ENCODE assay signal across 8 mouse cellular contexts in genomic region chr14:75753991-75754817, GRCm38 (mm10). TPM values are rescaled to one million over a fixed set of nuclear protein-coding genes. Genes with fewer than 3 reads are reported as not detected.
DNase-seq lines count a peak whose midpoint lies in the region; ATAC-seq and TF ChIP-seq lines count a peak whose summit lies in the region.

Gene Cog3 (minus strand): TSS chr14:75754517.

- peak; percentile 59 for TF ChIP-seq CTCF in lung, postnatal 0 days (IDR thresholded peaks at IDR 0.05)

- 0 out of 2 replicates have a peak, but pooled peaks cover 3% of the 10 kb centered on the region for H3K36me3 ChIP-seq in hindbrain, embryonic 10.5 days
- H3K36me3 ChIP-seq in lung, postnatal 0 days (ENCODE audit: insufficient read depth, low read length): no peaks in the 10 kb centered on the region

- H3K9me3 ChIP-seq in hindbrain, embryonic 10.5 days: no peaks in the 10 kb centered on the region
- no peaks in the 10 kb centered on the region for H3K9me3 ChIP-seq in lung, postnatal 0 days (ENCODE audit: low read length)

- peak; percentile 73 for TF ChIP-seq EP300 in lung, postnatal 0 days (IDR thresholded peaks at IDR 0.05)

- peak within 1 kb of the TSS; percentile 66 for H3K4me2 ChIP-seq in lung, postnatal 0 days (replicated peaks; ENCODE audit: low read depth, low read length)

- peak within 1 kb of the TSS; percentile 99 for H3K4me3 ChIP-seq in hindbrain, embryonic 10.5 days
- peak within 1 kb of the TSS; percentile 92 for H3K4me3 ChIP-seq in lung, postnatal 0 days (ENCODE audit: low read depth, low read length)

- peak within 1 kb of the TSS; percentile 87 for H3K9ac ChIP-seq in lung, postnatal 0 days (replicated peaks; ENCODE audit: low read depth)

- peaks cover 28% of the 10 kb centered on the region for H3K4me1 ChIP-seq in hindbrain, embryonic 10.5 days (replicated peaks)
- peaks cover 11% of the 10 kb centered on the region for H3K4me1 ChIP-seq in lung, postnatal 0 days (ENCODE audit: insufficient read depth, low read depth, low read length)

- peak within 1 kb of the TSS; percentile 94 for H3K27ac ChIP-seq in hindbrain, embryonic 10.5 days
- H3K27ac ChIP-seq in lung, postnatal 0 days (ENCODE audit: low read length): peak within 1 kb of the TSS; percentile 91

- H3K27me3 ChIP-seq in hindbrain, embryonic 10.5 days (ENCODE audit: insufficient read depth, poor library complexity, severe bottlenecking): peaks cover 12% of the 10 kb centered on the region
- H3K27me3 ChIP-seq in lung, postnatal 0 days (replicated peaks; ENCODE audit: insufficient read depth, low read length): no peaks in the 10 kb centered on the region

- DNase-seq in MN1 (ENCODE audit: low spot score): peak; percentile 93
- peak; percentile 97 for DNase-seq in cerebellum, adult 9-10 months
- peak; percentile 95 for DNase-seq in hindbrain, embryonic 10.5 days (ENCODE audit: low spot score)
- peak; percentile 96 for DNase-seq in layer of hippocampus, adult 9-11 months
- peak; percentile 97 for DNase-seq in lung, postnatal 0 days (ENCODE audit: low spot score)
- DNase-seq in ovary, postnatal 14 days (ENCODE audit: low spot score): peak; percentile 97
- peak; percentile 98 for DNase-seq in thymus, postnatal 14 days

- ATAC-seq in frontal cortex, adult (ENCODE audit: low TSS enrichment): peak; percentile 96
- ATAC-seq in lung, postnatal 0 days: peak; percentile 99

- WGBS in hindbrain, embryonic 10.5 days: under 1% methylated on average over 78 of the region's 78 CpGs
- 4% methylated on average over 66 of the region's 78 CpGs for WGBS in lung, postnatal 0 days

RNA-seq across cellular contexts. Expression of gene Cog3, which starts in this region (rescaled TPM):
- 18.4 TPM in 2 replicates for polyA plus RNA-seq in hindbrain, embryonic 10.5 days (2016; fragmentation: Nextera tagmentation; extraction: Ambion mirVana)
- polyA plus RNA-seq in lung, postnatal 0 days (2015; fragmentation: Nextera tagmentation; extraction: Ambion mirVana): 12.8 and 13.4 TPM in 2 replicates

Comparison
In these comparisons a context has a peak if more than half of its experiments do, and no peak if none do; other contexts are left out.
1. Peak in every context shown above with its lines: DNase-seq, ATAC-seq, H3K4me3 ChIP-seq and H3K27ac ChIP-seq.